Mouse (Mus musculus): ENCODE results near the gene Cpxm1. TPM values are rescaled to one million over a fixed set of nuclear protein-coding genes. Genes with fewer than 3 reads are reported as not detected.
"Not testable (repeated sequence)": the region's sequence is repeated elsewhere in the genome, so short reads cannot be mapped to it uniquely, and the experiment has no call there.

Gene Cpxm1
- polyA plus RNA-seq, 1 experiment from 2014 or later = 29.9 TPM

DNA sequence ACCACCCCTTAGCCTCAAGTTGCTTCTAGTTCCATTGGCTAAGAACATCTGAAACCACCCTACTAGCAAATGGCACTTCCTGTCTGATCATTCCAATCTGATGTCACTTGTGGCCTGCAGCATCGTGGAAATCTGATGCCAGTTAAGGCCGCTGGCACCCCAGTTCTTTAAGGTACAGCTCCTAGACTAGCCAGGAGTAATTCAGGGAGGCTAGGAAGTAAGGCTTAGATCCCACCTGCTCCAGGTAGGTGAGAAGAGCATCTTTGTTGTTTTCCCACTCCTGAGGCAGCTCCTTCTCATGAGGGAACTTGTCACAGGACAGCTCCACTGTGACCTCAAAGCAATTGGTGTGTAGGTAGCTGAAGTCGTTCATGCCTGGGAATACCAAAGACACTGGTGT, 4.5 kb downstream of the Cpxm1 start:
- Histone ChIP-seq H3K27me3 (ENCODE audit: control insufficient read depth, insufficient read depth, low read length) (no peaks in the 10 kb centered on the region), H3K9me3 (ENCODE audit: control insufficient read depth, low read length) (no peaks in the 10 kb centered on the region), H3K9ac (ENCODE audit: low read length) (no peak overlapping the region), H3K4me3 (ENCODE audit: low read depth, low read length) (no peak overlapping the region), H3K4me2 (ENCODE audit: low read depth, low read length, severe bottlenecking) (no peak overlapping the region), H3K4me1 (replicated peaks; ENCODE audit: control insufficient read depth, insufficient read depth, low read length) (peaks cover 8% of the 10 kb centered on the region), H3K27ac (ENCODE audit: low read depth, low read length) (no peak overlapping the region), H3K36me3 (ENCODE audit: control insufficient read depth, insufficient read depth, low read length) (no peaks in the 10 kb centered on the region; the same call in 1 of the 2 replicates)
- ATAC-seq (replicated peaks; ENCODE audit: low FRiP score) (no peak), DNase-seq (ENCODE audit: low spot score) (no peak)
- 94% methylated on average over 3 of the region's 3 CpGs for WGBS

DNA sequence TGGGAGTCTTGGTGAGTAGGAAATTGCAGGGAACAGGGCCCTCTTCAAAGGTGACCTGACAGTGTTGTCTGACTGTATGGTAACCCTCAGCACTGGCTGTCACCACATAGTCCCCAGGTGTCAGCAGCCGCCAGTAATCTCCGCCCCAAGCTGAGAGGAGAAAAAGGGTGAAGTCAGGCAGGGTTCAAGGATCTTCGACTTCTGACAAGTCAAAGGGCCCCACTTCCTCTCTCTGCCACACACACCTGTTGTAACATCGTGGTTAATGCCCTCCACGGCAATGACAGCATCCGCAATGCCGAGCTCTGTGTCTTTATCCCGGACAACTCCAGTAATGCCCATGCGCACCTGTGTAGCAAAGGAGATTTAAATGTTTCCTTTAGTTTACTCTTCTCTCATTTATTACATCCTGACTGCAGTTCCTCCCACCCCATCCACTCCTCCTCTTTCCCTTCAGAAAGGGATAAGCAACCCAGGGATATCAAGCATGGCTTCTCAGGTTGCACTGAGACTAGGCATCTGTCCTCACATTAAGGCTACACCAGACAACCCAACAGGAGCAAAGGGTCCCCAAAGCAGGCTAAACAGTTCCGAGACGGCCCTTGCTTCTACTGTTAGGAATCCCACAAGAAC, 6.3 kb downstream of the Cpxm1 start:
- no peak overlapping the region for H3K4me2 ChIP-seq (ENCODE audit: low read depth, low read length, severe bottlenecking)
- H3K4me3 ChIP-seq (ENCODE audit: low read depth, low read length) = no peak overlapping the region
- H3K4me1 ChIP-seq (replicated peaks; ENCODE audit: control insufficient read depth, insufficient read depth, low read length) = no peaks in the 10 kb centered on the region
- H3K27me3 ChIP-seq (ENCODE audit: control insufficient read depth, insufficient read depth, low read length) = no peaks in the 10 kb centered on the region
- no peaks in the 10 kb centered on the region for H3K9me3 ChIP-seq (ENCODE audit: control insufficient read depth, low read length)
- WGBS = 87% methylated on average over 11 of the region's 11 CpGs
- H3K9ac ChIP-seq (ENCODE audit: low read length) = no peak overlapping the region
- H3K36me3 ChIP-seq (ENCODE audit: control insufficient read depth, insufficient read depth, low read length) = no peaks in the 10 kb centered on the region; the same call in 1 of the 2 replicates
- no peak overlapping the region for H3K27ac ChIP-seq (ENCODE audit: low read depth, low read length)
- ATAC-seq (replicated peaks; ENCODE audit: low FRiP score) (no peak), DNase-seq (ENCODE audit: low spot score) (no peak)

DNA sequence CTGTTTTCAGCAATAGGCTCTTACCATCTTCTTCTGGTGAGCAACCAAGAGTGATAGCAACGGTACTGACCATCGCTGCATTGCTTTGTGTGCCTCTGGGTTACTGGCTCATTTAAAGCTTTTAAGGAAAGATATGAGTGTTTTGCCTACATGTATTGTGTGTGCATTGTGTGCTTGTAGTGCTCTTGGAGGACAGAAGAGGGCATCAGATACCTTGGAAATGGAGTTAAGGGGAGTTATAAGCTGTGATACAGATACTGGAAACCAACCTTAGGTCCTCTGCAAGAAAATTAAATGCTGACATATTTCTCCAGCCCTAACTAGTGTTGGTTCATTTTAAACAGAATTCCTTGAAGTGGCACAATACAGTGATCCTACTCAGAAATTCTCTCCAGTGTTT, 8.6 kb downstream of the Cpxm1 start:
- H3K9ac ChIP-seq (ENCODE audit: low read length) = no peak overlapping the region
- H3K27me3 ChIP-seq (ENCODE audit: control insufficient read depth, insufficient read depth, low read length) = no peaks in the 10 kb centered on the region
- 79% methylated on average over 2 of the region's 2 CpGs for WGBS
- H3K4me1 ChIP-seq (replicated peaks; ENCODE audit: control insufficient read depth, insufficient read depth, low read length) = no peaks in the 10 kb centered on the region
- H3K36me3 ChIP-seq (ENCODE audit: control insufficient read depth, insufficient read depth, low read length) = no peaks in the 10 kb centered on the region; the same call in 1 of the 2 replicates
- no peak overlapping the region for H3K27ac ChIP-seq (ENCODE audit: low read depth, low read length)
- H3K4me2 ChIP-seq (ENCODE audit: low read depth, low read length, severe bottlenecking) = no peak overlapping the region
- H3K4me3 ChIP-seq (ENCODE audit: low read depth, low read length) = no peak overlapping the region
- no peaks in the 10 kb centered on the region for H3K9me3 ChIP-seq (ENCODE audit: control insufficient read depth, low read length)
- ATAC-seq (replicated peaks; ENCODE audit: low FRiP score) (no peak), DNase-seq (ENCODE audit: low spot score) (no peak)

DNA sequence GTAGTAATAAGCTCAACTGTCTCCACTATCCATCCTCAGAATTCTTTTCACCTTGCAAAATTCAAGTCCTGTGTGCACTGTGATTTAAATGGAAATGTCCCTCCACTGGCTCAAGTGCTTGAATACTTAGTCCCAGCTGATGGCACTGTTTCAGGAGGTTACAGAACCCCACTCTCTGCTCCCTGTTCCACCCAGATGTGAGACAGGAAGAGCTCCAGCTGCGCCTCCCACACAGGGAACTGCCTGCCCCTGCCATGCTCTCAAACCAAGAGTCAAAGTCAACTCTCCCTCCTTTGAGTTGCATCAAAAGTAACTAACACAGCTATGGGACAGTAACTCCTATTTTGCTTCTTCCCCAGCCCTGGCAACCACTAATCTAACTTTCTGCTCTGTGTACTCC, 11.2 kb downstream of the Cpxm1 start:
- H3K27ac ChIP-seq (ENCODE audit: low read depth, low read length) = no peak overlapping the region
- H3K4me1 ChIP-seq (replicated peaks; ENCODE audit: control insufficient read depth, insufficient read depth, low read length) = no peaks in the 10 kb centered on the region
- H3K36me3 ChIP-seq (ENCODE audit: control insufficient read depth, insufficient read depth, low read length) = no peaks in the 10 kb centered on the region
- H3K4me2 ChIP-seq (ENCODE audit: low read depth, low read length, severe bottlenecking) = no peak overlapping the region
- no peak overlapping the region for H3K9ac ChIP-seq (ENCODE audit: low read length)
- no peak overlapping the region for H3K4me3 ChIP-seq (ENCODE audit: low read depth, low read length)
- ATAC-seq (replicated peaks; ENCODE audit: low FRiP score) (no peak), DNase-seq (ENCODE audit: low spot score) (no peak)
- H3K27me3 ChIP-seq (ENCODE audit: control insufficient read depth, insufficient read depth, low read length) = no peaks in the 10 kb centered on the region
- H3K9me3 ChIP-seq (ENCODE audit: control insufficient read depth, low read length) = no peaks in the 10 kb centered on the region
- WGBS = 87% methylated on average over 1 of the region's 1 CpGs

DNA sequence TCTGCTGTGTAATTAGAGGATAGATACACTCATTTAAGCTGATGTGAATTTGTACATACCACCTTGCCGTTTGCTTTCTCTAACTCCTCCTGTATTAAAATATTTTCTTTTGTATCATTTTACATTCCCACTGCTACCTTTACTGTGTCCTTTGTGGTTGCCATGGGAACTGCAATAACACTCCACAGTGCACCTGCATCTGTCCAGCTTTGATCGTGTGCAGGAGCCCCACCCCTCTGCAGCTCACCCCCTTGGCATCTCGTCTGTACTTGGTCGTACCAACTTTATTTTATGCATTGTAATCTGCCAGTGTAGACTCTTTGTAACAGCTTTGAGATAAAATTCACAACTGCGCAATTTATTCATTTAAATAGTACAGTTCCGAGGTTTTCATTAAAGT, 13.5 kb downstream of the Cpxm1 start:
- Histone ChIP-seq H3K4me2 (ENCODE audit: low read depth, low read length, severe bottlenecking) (no peak overlapping the region), H3K9me3 (ENCODE audit: control insufficient read depth, low read length) (no peaks in the 10 kb centered on the region), H3K4me1 (replicated peaks; ENCODE audit: control insufficient read depth, insufficient read depth, low read length) (no peaks in the 10 kb centered on the region), H3K4me3 (ENCODE audit: low read depth, low read length) (no peak overlapping the region), H3K36me3 (ENCODE audit: control insufficient read depth, insufficient read depth, low read length) (no peaks in the 10 kb centered on the region), H3K27me3 (ENCODE audit: control insufficient read depth, insufficient read depth, low read length) (no peaks in the 10 kb centered on the region), H3K27ac (ENCODE audit: low read depth, low read length) (no peak overlapping the region), H3K9ac (ENCODE audit: low read length) (no peak overlapping the region)
- 79% methylated on average over 6 of the region's 6 CpGs for WGBS
- ATAC-seq (replicated peaks; ENCODE audit: low FRiP score) = no peak
- DNase-seq (ENCODE audit: low spot score) = no peak

DNA sequence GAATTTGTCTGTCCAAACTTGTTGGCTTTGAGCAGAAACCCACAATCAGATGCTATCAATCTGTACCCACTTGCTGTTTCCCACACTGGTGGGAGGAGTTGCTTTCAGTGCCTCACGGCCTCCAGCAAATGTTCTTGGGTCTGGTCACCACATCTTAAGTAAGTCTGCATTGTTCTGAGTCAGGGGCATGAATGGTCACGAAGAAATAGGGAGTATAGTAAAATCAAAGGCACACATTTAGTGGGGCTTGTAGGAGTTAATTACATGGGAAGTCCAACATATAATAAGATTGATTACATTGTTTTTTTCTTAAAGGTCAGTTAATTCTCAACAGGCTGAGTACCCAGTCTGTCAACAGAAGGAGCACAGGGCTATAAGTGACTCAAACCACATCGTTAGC, 14.2 kb downstream of the Cpxm1 start:
- 38% methylated on average over 3 of the region's 3 CpGs for whole genome bisulfite sequencing
- Histone ChIP-seq H3K9me3 (ENCODE audit: control insufficient read depth, low read length) (no peaks in the 10 kb centered on the region), H3K4me3 (ENCODE audit: low read depth, low read length) (no peak overlapping the region), H3K4me1 (replicated peaks; ENCODE audit: control insufficient read depth, insufficient read depth, low read length) (no peaks in the 10 kb centered on the region), H3K27ac (ENCODE audit: low read depth, low read length) (no peak overlapping the region), H3K36me3 (ENCODE audit: control insufficient read depth, insufficient read depth, low read length) (no peaks in the 10 kb centered on the region), H3K4me2 (ENCODE audit: low read depth, low read length, severe bottlenecking) (no peak overlapping the region), H3K27me3 (ENCODE audit: control insufficient read depth, insufficient read depth, low read length) (no peaks in the 10 kb centered on the region), H3K9ac (ENCODE audit: low read length) (no peak overlapping the region)
- ATAC-seq (replicated peaks; ENCODE audit: low FRiP score) (no peak), DNase-seq (ENCODE audit: low spot score) (no peak)

DNA sequence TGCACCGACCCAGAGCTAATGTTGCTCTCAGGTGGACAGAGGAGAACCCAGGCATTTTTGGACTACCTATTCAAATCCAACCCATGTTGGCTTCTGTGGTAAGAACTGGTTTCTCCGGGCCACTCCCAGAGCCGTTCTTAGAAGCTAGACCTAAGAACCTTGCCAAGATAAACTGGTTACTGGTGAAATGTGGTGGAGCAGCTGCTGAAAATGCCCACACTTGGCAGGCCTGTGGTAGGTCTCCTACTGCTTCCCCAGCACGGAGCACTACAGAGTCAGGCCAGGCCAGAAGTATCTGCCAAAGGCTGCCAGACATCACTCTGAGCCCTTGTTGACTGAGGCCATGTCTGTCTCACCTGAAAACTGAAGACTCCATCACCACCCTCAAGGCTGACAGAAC, 22.4 kb downstream of the Cpxm1 start:
- no peaks in the 10 kb centered on the region for H3K9me3 ChIP-seq (ENCODE audit: control insufficient read depth, low read length)
- H3K4me2 ChIP-seq (ENCODE audit: low read depth, low read length, severe bottlenecking) = no peak overlapping the region
- DNase-seq (ENCODE audit: low spot score) (peak; percentile 48), ATAC-seq (replicated peaks; ENCODE audit: low FRiP score) (no peak)
- no peaks in the 10 kb centered on the region for H3K4me1 ChIP-seq (replicated peaks; ENCODE audit: control insufficient read depth, insufficient read depth, low read length)
- H3K36me3 ChIP-seq (ENCODE audit: control insufficient read depth, insufficient read depth, low read length) = no peaks in the 10 kb centered on the region
- no peak overlapping the region for H3K9ac ChIP-seq (ENCODE audit: low read length)
- H3K27me3 ChIP-seq (ENCODE audit: control insufficient read depth, insufficient read depth, low read length) = no peaks in the 10 kb centered on the region
- WGBS = 80% methylated on average over 4 of the region's 4 CpGs
- no peak overlapping the region for H3K4me3 ChIP-seq (ENCODE audit: low read depth, low read length)
- H3K27ac ChIP-seq (ENCODE audit: low read depth, low read length) = no peak overlapping the region

DNA sequence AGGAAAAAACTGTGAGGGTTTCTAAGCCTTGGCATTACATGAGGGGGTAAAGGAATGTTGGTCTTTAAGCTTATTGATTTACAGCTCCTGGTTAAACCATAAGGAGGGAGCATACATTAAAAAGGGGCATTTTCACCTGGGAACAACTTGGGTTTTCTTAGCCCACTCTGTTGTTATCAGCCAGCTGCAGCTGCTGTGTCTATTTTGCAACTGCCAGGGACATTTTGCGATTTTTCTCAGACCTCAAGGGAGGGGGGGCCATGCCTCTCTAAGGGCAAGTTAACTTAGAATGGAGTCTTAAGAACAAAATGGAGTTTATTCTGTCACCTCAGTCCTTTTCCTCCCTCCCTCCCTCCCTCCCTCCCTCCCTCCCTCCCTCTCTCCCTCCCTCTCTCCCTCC, 24.3 kb downstream of the Cpxm1 start:
- H3K27ac ChIP-seq (ENCODE audit: low read depth, low read length); H3K9me3 ChIP-seq (ENCODE audit: control insufficient read depth, low read length): not testable (repeated sequence)
- WGBS = 63% methylated on average over 1 of the region's 1 CpGs

DNA sequence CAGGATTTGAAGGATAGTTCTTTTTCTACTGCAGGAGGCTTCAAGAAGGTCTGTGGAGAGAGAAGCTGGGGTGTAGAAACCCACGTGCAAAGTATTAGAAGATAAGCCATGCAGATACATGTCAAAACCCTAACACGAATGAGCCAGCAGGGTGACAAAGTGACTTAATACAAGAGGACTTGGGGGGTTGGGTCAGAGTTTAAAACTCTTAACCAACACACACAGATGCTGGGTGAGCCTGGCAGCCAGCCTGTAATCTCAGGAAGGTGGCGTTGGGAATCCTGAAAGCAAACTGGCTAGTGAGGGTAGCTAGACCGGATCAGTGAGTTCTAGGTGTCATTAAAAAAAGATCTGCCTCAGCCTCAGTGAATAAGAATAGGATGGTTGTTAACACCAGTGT, 30.0 kb downstream of the Cpxm1 start:
- no peak overlapping the region for H3K4me2 ChIP-seq (ENCODE audit: low read depth, low read length, severe bottlenecking)
- ATAC-seq (replicated peaks; ENCODE audit: low FRiP score) = no peak
- H3K27ac ChIP-seq (ENCODE audit: low read depth, low read length) = no peak overlapping the region
- no peaks in the 10 kb centered on the region for H3K9me3 ChIP-seq (ENCODE audit: control insufficient read depth, low read length)
- no peak overlapping the region for H3K4me3 ChIP-seq (ENCODE audit: low read depth, low read length)
- H3K27me3 ChIP-seq (ENCODE audit: control insufficient read depth, insufficient read depth, low read length) = peaks cover 17% of the 10 kb centered on the region
- H3K4me1 ChIP-seq (replicated peaks; ENCODE audit: control insufficient read depth, insufficient read depth, low read length) = peaks cover 4% of the 10 kb centered on the region; the same call in 1 of the 2 replicates
- H3K9ac ChIP-seq (ENCODE audit: low read length) = no peak overlapping the region
- whole genome bisulfite sequencing = 69% methylated on average over 4 of the region's 4 CpGs
- no peaks in the 10 kb centered on the region for H3K36me3 ChIP-seq (ENCODE audit: control insufficient read depth, insufficient read depth, low read length)
- no peak for DNase-seq (ENCODE audit: low spot score)

More for the DNA sequence above, 24.3 kb downstream of the Cpxm1 start:
- H3K4me3 ChIP-seq (ENCODE audit: low read depth, low read length); H3K27me3 ChIP-seq (ENCODE audit: control insufficient read depth, insufficient read depth, low read length); H3K4me2 ChIP-seq (ENCODE audit: low read depth, low read length, severe bottlenecking); H3K36me3 ChIP-seq (ENCODE audit: control insufficient read depth, insufficient read depth, low read length); H3K4me1 ChIP-seq (replicated peaks; ENCODE audit: control insufficient read depth, insufficient read depth, low read length); DNase-seq (ENCODE audit: low spot score); H3K9ac ChIP-seq (ENCODE audit: low read length); ATAC-seq (replicated peaks; ENCODE audit: low FRiP score): not testable (repeated sequence)
